Mouse (Mus musculus): Measurements from ENCODE around the gene Spon1. TPM values are rescaled to one million over a fixed set of nuclear protein-coding genes. Genes with fewer than 3 reads are reported as not detected.

Gene Spon1
- polyA plus RNA-seq, 1 experiment from 2014 or later, result 150 TPM

- Histone ChIP-seq H3K4me3 (no peak overlapping the region), H3K4me2 (replicated peaks) (no peak overlapping the region), H3K27ac (no peak overlapping the region), H3K9me3 (replicated peaks) (no peaks in the 10 kb centered on the region), H3K9ac (no peak overlapping the region), H3K27me3 (peaks cover 23% of the 10 kb centered on the region), H3K36me3 (no peaks in the 10 kb centered on the region), H3K4me1 (peaks cover 14% of the 10 kb centered on the region)
- no peak for ATAC-seq (ENCODE audit: low FRiP score)
- 65% methylated on average over 3 of the region's 3 CpGs for WGBS
These were observed 57.2 kb downstream of the Spon1 start for GRCm38 (mm10) chr7:113823026-113823425.

GRCm38 (mm10) chr7:113824651-113825050 lies 58.9 kb downstream of the Spon1 start:
- no peaks in the 10 kb centered on the region for H3K9me3 ChIP-seq (replicated peaks)
- H3K27ac ChIP-seq, result no peak overlapping the region
- peaks cover 16% of the 10 kb centered on the region for H3K4me1 ChIP-seq
- H3K36me3 ChIP-seq, result no peaks in the 10 kb centered on the region
- no peak overlapping the region for H3K4me2 ChIP-seq (replicated peaks)
- H3K4me3 ChIP-seq, result no peak overlapping the region
- no peak for ATAC-seq (ENCODE audit: low FRiP score)
- no peak overlapping the region for H3K9ac ChIP-seq
- WGBS, result 91% methylated on average over 6 of the region's 6 CpGs
- H3K27me3 ChIP-seq, result peaks cover 23% of the 10 kb centered on the region

GRCm38 (mm10) chr7:113825498-113826205 lies 59.9 kb downstream of the Spon1 start:
- ATAC-seq (ENCODE audit: low FRiP score), result no peak
- peaks cover 24% of the 10 kb centered on the region for H3K27me3 ChIP-seq
- WGBS, result 56% methylated on average over 5 of the region's 5 CpGs

GRCm38 (mm10) chr7:113826510-113826909 lies 60.7 kb downstream of the Spon1 start:
- Histone ChIP-seq H3K4me3 (no peak overlapping the region), H3K36me3 (no peaks in the 10 kb centered on the region), H3K27ac (0 out of 2 replicates have a peak overlapping the region, but pooled peaks have one; percentile 35), H3K4me1 (peaks cover 16% of the 10 kb centered on the region), H3K27me3 (peaks cover 24% of the 10 kb centered on the region), H3K9ac (no peak overlapping the region), H3K9me3 (replicated peaks) (no peaks in the 10 kb centered on the region), H3K4me2 (replicated peaks) (no peak overlapping the region)
- WGBS, result 16% methylated on average over 1 of the region's 1 CpGs
- ATAC-seq (ENCODE audit: low FRiP score), result no peak

More at GRCm38 (mm10) chr7:113825498-113826205, 59.9 kb downstream of the Spon1 start:
- H3K9me3 ChIP-seq (replicated peaks), result no peaks in the 10 kb centered on the region
- no peak overlapping the region for H3K9ac ChIP-seq
- H3K4me2 ChIP-seq (replicated peaks), result no peak overlapping the region
- H3K36me3 ChIP-seq, result no peaks in the 10 kb centered on the region
- no peak overlapping the region for H3K27ac ChIP-seq
- H3K4me3 ChIP-seq, result no peak overlapping the region
- H3K4me1 ChIP-seq, result peaks cover 16% of the 10 kb centered on the region

- H3K27me3 ChIP-seq, result peaks cover 23% of the 10 kb centered on the region
- no peak overlapping the region for H3K9ac ChIP-seq
- H3K27ac ChIP-seq, result peak overlapping the region; percentile 0; the same call in 1 of the 2 replicates
- no peak overlapping the region for H3K4me3 ChIP-seq
- no peaks in the 10 kb centered on the region for H3K9me3 ChIP-seq (replicated peaks)
- H3K36me3 ChIP-seq, result no peaks in the 10 kb centered on the region
- ATAC-seq (ENCODE audit: low FRiP score), result peak; percentile 92
- WGBS, result 23% methylated on average over 2 of the region's 2 CpGs
- H3K4me2 ChIP-seq (replicated peaks), result no peak overlapping the region
- H3K4me1 ChIP-seq, result peaks cover 16% of the 10 kb centered on the region
These were observed 62.3 kb downstream of the Spon1 start for GRCm38 (mm10) chr7:113828122-113828571.

GRCm38 (mm10) chr7:113828576-113828975 lies 62.8 kb downstream of the Spon1 start:
- H3K4me2 ChIP-seq (replicated peaks), result no peak overlapping the region
- H3K27ac ChIP-seq, result no peak overlapping the region
- ATAC-seq (ENCODE audit: low FRiP score), result no peak; the same call in 1 of the 2 replicates
- no peak overlapping the region for H3K9ac ChIP-seq
- H3K27me3 ChIP-seq, result peaks cover 19% of the 10 kb centered on the region
- 57% methylated on average over 2 of the region's 2 CpGs for WGBS
- H3K36me3 ChIP-seq, result no peaks in the 10 kb centered on the region
- H3K4me3 ChIP-seq, result no peak overlapping the region
- no peaks in the 10 kb centered on the region for H3K9me3 ChIP-seq (replicated peaks)
- peaks cover 16% of the 10 kb centered on the region for H3K4me1 ChIP-seq

- Histone ChIP-seq H3K9ac (no peak overlapping the region), H3K4me2 (replicated peaks) (no peak overlapping the region), H3K4me1 (no peaks in the 10 kb centered on the region), H3K4me3 (no peak overlapping the region), H3K27me3 (no peaks in the 10 kb centered on the region; the same call in 1 of the 2 replicates), H3K9me3 (replicated peaks) (no peaks in the 10 kb centered on the region), H3K36me3 (no peaks in the 10 kb centered on the region), H3K27ac (no peak overlapping the region)
- no peak for ATAC-seq (ENCODE audit: low FRiP score)
- 90% methylated on average over 4 of the region's 4 CpGs for WGBS
These were observed 71.4 kb downstream of the Spon1 start for GRCm38 (mm10) chr7:113837151-113837550.

- Histone ChIP-seq H3K27me3 (no peaks in the 10 kb centered on the region), H3K9ac (no peak overlapping the region), H3K4me3 (no peak overlapping the region), H3K4me2 (replicated peaks) (no peak overlapping the region), H3K4me1 (peaks cover 4% of the 10 kb centered on the region; the same call in 1 of the 2 replicates), H3K9me3 (replicated peaks) (no peaks in the 10 kb centered on the region), H3K36me3 (no peaks in the 10 kb centered on the region), H3K27ac (no peak overlapping the region)
- ATAC-seq (ENCODE audit: low FRiP score), result no peak
- 82% methylated on average over 8 of the region's 8 CpGs for WGBS
These were observed 73.6 kb downstream of the Spon1 start for GRCm38 (mm10) chr7:113839431-113839830.

GRCm38 (mm10) chr7:113841521-113841920 lies 75.7 kb downstream of the Spon1 start:
- H3K4me2 ChIP-seq (replicated peaks), result no peak overlapping the region
- no peak overlapping the region for H3K27ac ChIP-seq
- H3K9ac ChIP-seq, result no peak overlapping the region
- WGBS, result 82% methylated on average over 2 of the region's 2 CpGs
- H3K9me3 ChIP-seq (replicated peaks), result no peaks in the 10 kb centered on the region
- ATAC-seq (ENCODE audit: low FRiP score), result no peak
- H3K27me3 ChIP-seq, result no peaks in the 10 kb centered on the region
- no peaks in the 10 kb centered on the region for H3K36me3 ChIP-seq
- peaks cover 7% of the 10 kb centered on the region; the same call in 1 of the 2 replicates for H3K4me1 ChIP-seq
- no peak overlapping the region for H3K4me3 ChIP-seq

GRCm38 (mm10) chr7:113843150-113843549 lies 77.4 kb downstream of the Spon1 start:
- H3K27me3 ChIP-seq, result no peaks in the 10 kb centered on the region

GRCm38 (mm10) chr7:113845191-113845590 lies 79.4 kb downstream of the Spon1 start:
- Histone ChIP-seq H3K4me3 (no peak overlapping the region), H3K4me2 (replicated peaks) (no peak overlapping the region), H3K27me3 (no peaks in the 10 kb centered on the region), H3K9me3 (replicated peaks) (no peaks in the 10 kb centered on the region), H3K9ac (no peak overlapping the region), H3K4me1 (peaks cover 7% of the 10 kb centered on the region; the same call in 1 of the 2 replicates), H3K27ac (no peak overlapping the region), H3K36me3 (no peaks in the 10 kb centered on the region)
- ATAC-seq (ENCODE audit: low FRiP score), result no peak
- 76% methylated on average over 5 of the region's 5 CpGs for WGBS

More at GRCm38 (mm10) chr7:113843150-113843549, 77.4 kb downstream of the Spon1 start:
- Histone ChIP-seq H3K4me2 (replicated peaks) (no peak overlapping the region), H3K9me3 (replicated peaks) (no peaks in the 10 kb centered on the region), H3K4me3 (no peak overlapping the region), H3K27ac (no peak overlapping the region), H3K36me3 (no peaks in the 10 kb centered on the region), H3K9ac (no peak overlapping the region), H3K4me1 (peaks cover 7% of the 10 kb centered on the region; the same call in 1 of the 2 replicates)
- WGBS, result 76% methylated on average over 2 of the region's 2 CpGs
- ATAC-seq (ENCODE audit: low FRiP score), result no peak

GRCm38 (mm10) chr7:113846553-113846952 lies 80.8 kb downstream of the Spon1 start:
- ATAC-seq (ENCODE audit: low FRiP score), result no peak
- Histone ChIP-seq H3K27me3 (no peaks in the 10 kb centered on the region), H3K4me2 (replicated peaks) (no peak overlapping the region), H3K36me3 (no peaks in the 10 kb centered on the region), H3K27ac (no peak overlapping the region), H3K9me3 (replicated peaks) (no peaks in the 10 kb centered on the region), H3K4me1 (peaks cover 7% of the 10 kb centered on the region; the same call in 1 of the 2 replicates), H3K4me3 (no peak overlapping the region), H3K9ac (no peak overlapping the region)
- WGBS, result 62% methylated on average over 3 of the region's 3 CpGs

Measured in hindbrain, embryonic 12.5 days (tissue).